Mouse (Mus musculus): ENCODE results near the gene Dpep3. TPM values are rescaled to one million over a fixed set of nuclear protein-coding genes. Genes with fewer than 3 reads are reported as not detected.
"Not testable (repeated sequence)": the region's sequence is repeated elsewhere in the genome, so short reads cannot be mapped to it uniquely, and the experiment has no call there.

The Dpep3 gene
- polyA plus RNA-seq (2015; fragmentation: Nextera tagmentation; extraction: Ambion mirVana): not detected in 2 replicates

DNA sequence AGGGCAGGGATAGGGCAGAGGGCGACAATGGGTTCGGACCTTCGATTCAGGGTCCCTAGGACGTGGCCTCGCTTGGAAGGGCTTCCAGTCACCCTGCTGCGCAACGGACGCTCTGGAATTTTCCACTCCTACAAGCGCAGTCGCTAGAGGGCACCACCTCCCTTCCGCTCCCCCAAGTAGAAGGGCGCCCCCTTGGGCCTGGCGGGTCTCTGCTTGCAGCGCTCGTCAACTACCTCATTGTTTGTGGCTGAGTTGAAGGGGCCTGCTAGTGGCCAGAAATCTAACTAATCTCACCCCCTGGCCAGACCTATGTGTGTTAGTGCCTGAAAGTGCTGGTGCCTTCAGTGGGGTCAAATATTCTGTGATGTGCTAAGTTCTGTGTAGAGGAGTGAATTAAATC lies at the start of gene Dpep3:
TSS of gene Dpep3 (minus strand) at position 105 of the 400 bp plus-strand sequence.
- 88% methylated on average over 15 of the region's 15 CpGs for WGBS (ENCODE audit: insufficient replicate concordance)

DNA sequence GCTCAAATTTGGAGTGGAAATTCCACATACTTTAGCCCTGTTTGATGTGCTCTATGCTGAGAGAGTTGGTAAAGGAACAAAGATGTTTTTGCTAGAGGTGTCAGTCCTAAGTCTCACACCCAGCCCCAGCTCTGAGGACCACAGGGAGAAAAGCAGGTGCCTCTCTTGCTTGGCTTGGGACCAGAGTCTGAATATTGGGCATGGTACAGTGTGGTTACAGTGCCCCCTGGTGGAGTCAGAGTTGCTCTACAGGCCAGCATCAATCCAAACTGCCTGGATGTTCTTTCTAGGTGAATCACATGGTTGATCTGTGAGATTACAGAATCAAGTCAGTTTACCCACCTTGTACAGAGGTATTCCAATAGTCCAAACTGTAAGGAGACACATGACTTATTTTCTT lies 43.3 kb upstream of the Dpep3 start:
- no peak overlapping the region for H3K4me2 ChIP-seq
- H3K27me3 ChIP-seq: no peaks in the 10 kb centered on the region
- H3K4me3 ChIP-seq (replicated peaks): no peak overlapping the region
- H3K9ac ChIP-seq: no peak overlapping the region
- no peak overlapping the region for H3K27ac ChIP-seq (replicated peaks)
- no peak; the same call in 1 of the 2 replicates for ATAC-seq (ENCODE audit: insufficient read depth)
- H3K36me3 ChIP-seq (replicated peaks): peaks cover 20% of the 10 kb centered on the region
- no peaks in the 10 kb centered on the region for H3K9me3 ChIP-seq (replicated peaks)
- peaks cover 11% of the 10 kb centered on the region for H3K4me1 ChIP-seq (replicated peaks)

More for the DNA sequence above, at the start of gene Dpep3:
- Histone ChIP-seq H3K4me3 (replicated peaks) (no peak within 1 kb of the TSS), H3K27me3 (no peaks in the 10 kb centered on the region), H3K4me2 (no peak within 1 kb of the TSS), H3K4me1 (replicated peaks) (peaks cover 9% of the 10 kb centered on the region; the same call in 1 of the 2 replicates), H3K9ac (no peak within 1 kb of the TSS), H3K36me3 (replicated peaks) (no peaks in the 10 kb centered on the region), H3K27ac (replicated peaks) (no peak within 1 kb of the TSS), H3K9me3 (replicated peaks) (no peaks in the 10 kb centered on the region)
- no peak for ATAC-seq (ENCODE audit: insufficient read depth)

DNA sequence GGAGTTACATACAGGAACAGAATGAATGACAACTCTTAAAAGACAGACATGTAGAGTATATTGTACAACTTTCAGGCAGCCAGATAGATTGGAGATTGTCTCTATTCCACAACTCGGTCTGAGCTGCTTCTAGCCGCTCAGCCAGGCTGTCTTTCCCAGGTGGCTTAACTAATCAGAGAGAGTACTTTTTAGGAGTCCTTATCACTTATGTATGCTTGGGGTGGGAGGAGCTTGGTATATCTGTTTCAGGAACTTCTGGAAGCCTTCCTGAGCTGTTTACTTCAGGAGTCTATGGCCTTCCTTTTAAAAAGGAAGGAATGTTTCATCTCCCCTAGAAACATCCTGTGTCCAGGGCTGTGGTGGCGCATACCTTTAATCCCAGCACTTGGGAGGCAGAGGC lies 38.8 kb upstream of the Dpep3 start:
- no peak overlapping the region for H3K4me3 ChIP-seq (replicated peaks)
- no peaks in the 10 kb centered on the region for H3K27me3 ChIP-seq
- H3K4me1 ChIP-seq (replicated peaks): peaks cover 38% of the 10 kb centered on the region
- 0 out of 2 replicates have a peak, but pooled peaks have one; percentile 19 for ATAC-seq (ENCODE audit: insufficient read depth)
- H3K36me3 ChIP-seq (replicated peaks): peaks cover 18% of the 10 kb centered on the region
- 47% methylated on average over 3 of the region's 3 CpGs for WGBS (ENCODE audit: insufficient replicate concordance)
- no peaks in the 10 kb centered on the region for H3K9me3 ChIP-seq (replicated peaks)
- H3K4me2 ChIP-seq: 0 out of 2 replicates have a peak overlapping the region, but pooled peaks have one; percentile 4
- peak overlapping the region; percentile 31; the same call in 1 of the 2 replicates for H3K27ac ChIP-seq (replicated peaks)
- no peak overlapping the region for H3K9ac ChIP-seq

DNA sequence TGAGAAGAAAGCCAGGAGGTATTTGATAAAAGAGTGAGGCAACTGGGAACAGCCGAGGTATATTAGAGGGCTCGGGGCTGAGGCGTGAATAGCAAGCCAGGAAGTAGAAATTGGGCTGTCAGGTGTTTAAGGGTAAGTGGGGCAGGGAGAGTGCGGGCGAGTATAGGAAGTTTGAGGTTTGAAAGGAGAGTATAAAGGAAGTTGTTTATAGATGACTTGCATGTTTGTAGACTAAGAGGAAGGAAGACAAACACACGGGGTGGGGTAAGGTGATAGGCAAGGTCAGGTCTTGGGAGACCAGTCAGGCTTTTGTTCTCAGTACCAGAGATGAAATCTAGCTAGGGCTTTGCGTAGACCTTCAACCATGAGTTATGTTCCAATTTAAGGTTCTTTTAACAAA lies 37.9 kb upstream of the Dpep3 start:
- 54% methylated on average over 7 of the region's 7 CpGs for WGBS (ENCODE audit: insufficient replicate concordance)
- Histone ChIP-seq H3K4me3 (replicated peaks) (no peak overlapping the region), H3K9ac (no peak overlapping the region), H3K9me3 (replicated peaks) (no peaks in the 10 kb centered on the region), H3K4me1 (replicated peaks) (peaks cover 45% of the 10 kb centered on the region), H3K27ac (replicated peaks) (no peak overlapping the region), H3K36me3 (replicated peaks) (peaks cover 18% of the 10 kb centered on the region), H3K27me3 (no peaks in the 10 kb centered on the region), H3K4me2 (no peak overlapping the region)
- no peak for ATAC-seq (ENCODE audit: insufficient read depth)

DNA sequence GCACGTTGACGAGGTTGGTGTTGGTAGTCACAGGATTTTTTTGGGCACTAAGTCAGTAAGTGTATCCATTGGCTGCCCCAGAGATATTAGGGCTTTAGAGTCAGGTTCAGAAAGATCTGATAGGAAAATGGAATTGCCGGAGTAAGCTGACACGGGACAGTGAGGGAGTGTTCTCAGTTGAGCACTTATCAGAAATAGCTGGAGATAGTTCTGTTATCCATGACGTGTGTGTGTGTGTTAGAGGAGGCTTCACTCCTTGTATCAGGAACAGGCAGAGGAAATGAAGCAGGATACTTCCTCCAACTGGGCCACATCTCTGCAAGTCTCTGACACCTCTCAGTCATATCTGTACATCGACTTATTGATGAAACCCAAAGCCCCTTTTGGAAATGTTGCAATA lies 37.1 kb upstream of the Dpep3 start:
- ATAC-seq (ENCODE audit: insufficient read depth): no peak
- H3K9ac ChIP-seq: no peak overlapping the region
- H3K27me3 ChIP-seq: no peaks in the 10 kb centered on the region
- H3K27ac ChIP-seq (replicated peaks): no peak overlapping the region; the same call in 1 of the 2 replicates
- H3K4me3 ChIP-seq (replicated peaks): no peak overlapping the region
- peaks cover 18% of the 10 kb centered on the region for H3K36me3 ChIP-seq (replicated peaks)
- WGBS (ENCODE audit: insufficient replicate concordance): 53% methylated on average over 6 of the region's 6 CpGs
- H3K9me3 ChIP-seq (replicated peaks): no peaks in the 10 kb centered on the region
- no peak overlapping the region for H3K4me2 ChIP-seq
- H3K4me1 ChIP-seq (replicated peaks): peaks cover 53% of the 10 kb centered on the region

DNA sequence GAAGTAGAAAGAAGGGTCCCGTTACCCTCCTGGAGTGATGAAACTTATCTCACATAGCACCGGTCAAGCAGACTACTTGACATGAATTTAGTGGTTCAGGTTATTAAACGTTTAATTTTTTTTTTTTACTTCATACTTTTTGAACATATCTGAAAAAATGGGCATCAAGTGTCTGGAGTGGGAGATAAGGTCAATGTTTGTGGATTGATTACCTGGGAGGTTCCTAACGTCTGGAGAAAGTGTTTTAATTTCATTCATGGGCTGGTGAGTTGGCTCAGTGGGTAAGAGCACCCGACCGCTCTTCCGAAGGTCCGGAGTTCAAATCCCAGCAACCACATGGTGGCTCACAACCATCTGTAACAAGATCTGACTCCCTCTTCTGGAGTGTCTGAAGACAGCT lies 33.0 kb upstream of the Dpep3 start:
- peak overlapping the region; percentile 85; the same call in 1 of the 2 replicates for H3K9ac ChIP-seq
- H3K4me3 ChIP-seq (replicated peaks): peak overlapping the region; percentile 76
- H3K4me1 ChIP-seq (replicated peaks): peaks cover 66% of the 10 kb centered on the region
- H3K27ac ChIP-seq (replicated peaks): peak overlapping the region; percentile 86
- not testable (repeated sequence) for H3K36me3 ChIP-seq (replicated peaks); H3K27me3 ChIP-seq; H3K9me3 ChIP-seq (replicated peaks); ATAC-seq (ENCODE audit: insufficient read depth)
- H3K4me2 ChIP-seq: peak overlapping the region; percentile 98
- 37% methylated on average over 8 of the region's 8 CpGs for WGBS (ENCODE audit: insufficient replicate concordance)

DNA sequence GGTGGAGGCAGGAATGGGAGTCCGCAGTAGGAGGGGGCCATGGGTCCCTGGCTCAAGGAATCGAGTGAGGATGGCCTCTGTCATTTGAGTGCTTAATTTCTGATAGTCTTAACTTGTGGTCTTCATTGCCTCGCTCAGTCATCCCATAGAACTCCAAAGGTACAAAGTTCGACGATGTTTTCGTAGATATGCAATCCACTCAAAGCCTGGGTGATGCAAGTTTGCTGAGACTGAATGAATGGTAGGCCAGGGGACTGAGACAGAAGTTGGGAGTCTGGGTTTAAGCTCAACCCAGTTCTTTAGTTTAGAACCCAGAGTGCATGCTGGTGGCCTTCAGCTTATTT lies 32.4 kb upstream of the Dpep3 start, which contains the start of gene Ddx28:
TSS of gene Ddx28 (minus strand) at position 240 of the 344 bp plus-strand sequence.
- Histone ChIP-seq H3K9ac (peak within 1 kb of the TSS; percentile 85), H3K27me3 (no peaks in the 10 kb centered on the region), H3K4me1 (replicated peaks) (peaks cover 65% of the 10 kb centered on the region), H3K9me3 (replicated peaks) (no peaks in the 10 kb centered on the region), H3K36me3 (replicated peaks) (0 out of 2 replicates have a peak, but pooled peaks cover 9% of the 10 kb centered on the region), H3K4me2 (peak within 1 kb of the TSS; percentile 98), H3K4me3 (replicated peaks) (peak within 1 kb of the TSS; percentile 76), H3K27ac (replicated peaks) (peak within 1 kb of the TSS; percentile 86)
- ATAC-seq (ENCODE audit: insufficient read depth): peak; percentile 47
- 0% methylated on average over 6 of the region's 6 CpGs for WGBS (ENCODE audit: insufficient replicate concordance)

DNA sequence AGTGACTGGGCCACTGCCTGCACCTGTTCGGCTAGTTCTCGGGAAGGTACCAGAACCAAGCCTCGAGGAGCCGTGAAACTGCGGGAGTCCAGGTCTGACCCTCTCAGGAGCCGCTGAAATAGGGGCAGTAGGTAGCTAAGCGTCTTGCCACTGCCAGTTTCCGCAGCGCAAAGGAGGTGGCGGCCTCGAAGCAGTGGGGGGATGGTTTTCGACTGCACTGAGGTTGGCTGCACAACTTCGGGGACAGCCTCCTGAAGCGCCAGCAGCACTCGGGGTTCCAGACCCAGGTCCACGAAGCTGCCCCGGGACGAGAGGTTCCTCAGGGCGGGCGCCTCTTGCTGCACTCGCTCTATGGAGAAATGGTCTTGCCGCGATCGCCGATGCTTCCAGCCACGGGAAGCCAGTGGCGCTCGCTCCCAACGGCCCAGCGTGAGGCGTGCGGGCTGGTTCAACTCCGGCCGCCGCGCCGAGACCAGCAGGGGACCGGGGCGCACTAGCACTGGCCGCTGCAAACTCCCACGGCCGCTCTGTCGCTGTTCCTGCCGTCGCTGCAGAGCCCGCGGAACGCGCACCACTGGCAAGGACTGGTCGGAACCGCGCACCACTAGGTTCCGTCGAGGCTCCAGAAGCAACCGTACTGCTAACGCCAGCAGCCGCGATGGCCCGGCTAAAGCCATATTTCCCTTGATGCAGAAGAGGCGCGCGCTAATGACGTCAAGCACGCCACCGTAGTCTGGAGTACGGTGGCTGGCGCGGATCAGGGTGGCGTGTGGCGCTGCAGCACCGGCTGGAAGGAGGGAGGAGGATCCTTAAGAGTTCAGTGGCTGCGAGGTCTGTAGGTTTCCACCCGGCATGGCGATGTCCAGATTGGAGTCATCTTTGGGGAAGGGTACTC lies 31.8 kb upstream of the Dpep3 start:
- peak overlapping the region; percentile 98 for H3K4me2 ChIP-seq
- ATAC-seq (ENCODE audit: insufficient read depth): peak; percentile 90
- H3K9me3 ChIP-seq (replicated peaks): no peaks in the 10 kb centered on the region
- H3K27ac ChIP-seq (replicated peaks): peak overlapping the region; percentile 86
- H3K9ac ChIP-seq: peak overlapping the region; percentile 85
- under 1% methylated on average over 74 of the region's 74 CpGs for WGBS (ENCODE audit: insufficient replicate concordance)
- peak overlapping the region; percentile 76 for H3K4me3 ChIP-seq (replicated peaks)
- H3K4me1 ChIP-seq (replicated peaks): peaks cover 58% of the 10 kb centered on the region
- H3K27me3 ChIP-seq: no peaks in the 10 kb centered on the region
- 0 out of 2 replicates have a peak, but pooled peaks cover 4% of the 10 kb centered on the region for H3K36me3 ChIP-seq (replicated peaks)

DNA sequence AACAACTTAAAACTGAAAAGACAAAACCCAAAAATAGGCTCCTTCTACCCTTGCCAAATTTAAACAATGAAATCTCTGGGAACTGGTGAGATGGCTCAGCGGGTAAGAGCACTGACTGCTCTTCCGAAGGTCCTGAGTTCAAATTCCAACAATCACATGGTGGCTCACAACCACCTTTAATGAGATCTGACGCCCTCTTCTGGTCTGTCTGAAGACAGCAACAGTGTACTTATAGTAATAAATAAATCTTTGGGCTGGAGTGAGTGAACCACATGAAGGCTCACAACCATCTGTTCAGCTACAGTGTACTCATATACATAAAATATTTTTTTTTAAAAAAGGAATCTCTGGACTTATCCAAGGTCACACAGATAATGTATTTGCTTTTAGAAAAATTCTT lies 28.7 kb upstream of the Dpep3 start:
- H3K4me2 ChIP-seq; H3K36me3 ChIP-seq (replicated peaks); H3K9ac ChIP-seq; H3K27ac ChIP-seq (replicated peaks); ATAC-seq (ENCODE audit: insufficient read depth); H3K9me3 ChIP-seq (replicated peaks); H3K4me3 ChIP-seq (replicated peaks); H3K27me3 ChIP-seq: not testable (repeated sequence)
- peaks cover 45% of the 10 kb centered on the region for H3K4me1 ChIP-seq (replicated peaks)
- WGBS (ENCODE audit: insufficient replicate concordance): 53% methylated on average over 3 of the region's 3 CpGs

DNA sequence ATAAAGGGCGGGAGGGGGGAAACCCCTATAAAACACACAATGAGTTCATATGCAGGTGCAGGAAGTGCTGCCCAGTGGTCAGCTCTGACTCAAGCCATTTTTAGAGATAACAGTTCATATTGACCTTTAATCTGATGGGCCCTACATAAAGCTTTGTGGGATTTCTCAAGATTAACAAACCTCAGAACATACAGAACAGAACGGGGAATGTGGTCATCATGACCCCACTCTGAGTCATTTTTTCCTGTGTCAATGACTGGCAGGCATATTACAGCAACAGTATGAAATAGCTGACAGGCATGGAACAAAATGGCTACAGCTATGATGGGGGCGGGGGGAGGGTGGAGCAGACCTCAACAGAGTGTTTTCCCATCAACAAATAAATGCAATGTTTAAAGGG lies 27.9 kb upstream of the Dpep3 start:
- no peak overlapping the region for H3K27ac ChIP-seq (replicated peaks)
- H3K4me2 ChIP-seq: no peak overlapping the region
- no peaks in the 10 kb centered on the region for H3K27me3 ChIP-seq
- no peak for ATAC-seq (ENCODE audit: insufficient read depth)
- H3K4me1 ChIP-seq (replicated peaks): peaks cover 40% of the 10 kb centered on the region
- WGBS (ENCODE audit: insufficient replicate concordance): 56% methylated on average over 3 of the region's 3 CpGs
- no peaks in the 10 kb centered on the region for H3K36me3 ChIP-seq (replicated peaks)
- no peak overlapping the region for H3K9ac ChIP-seq
- no peak overlapping the region for H3K4me3 ChIP-seq (replicated peaks)
- H3K9me3 ChIP-seq (replicated peaks): no peaks in the 10 kb centered on the region

DNA sequence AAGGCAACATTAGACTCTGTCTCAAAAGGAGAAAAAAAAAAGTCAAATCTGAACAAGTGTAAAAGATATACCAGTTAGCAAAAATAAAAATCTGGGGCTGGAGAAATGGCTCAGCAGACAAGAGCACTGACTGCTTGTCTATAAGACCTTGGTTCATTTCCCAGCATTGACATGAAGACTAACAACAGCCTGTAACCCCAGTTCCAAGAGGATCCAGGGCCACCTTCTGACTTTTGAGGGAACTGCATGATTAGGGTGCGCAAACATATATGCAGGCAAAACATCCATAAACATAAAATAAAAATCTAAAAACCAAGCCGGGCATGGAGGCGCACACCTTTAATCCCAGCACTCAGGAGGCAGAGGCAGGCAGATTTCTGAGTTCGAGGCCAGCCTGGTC lies 27.2 kb upstream of the Dpep3 start:
- no peak overlapping the region for H3K4me2 ChIP-seq
- ATAC-seq (ENCODE audit: insufficient read depth): no peak
- H3K27ac ChIP-seq (replicated peaks): no peak overlapping the region
- no peaks in the 10 kb centered on the region for H3K36me3 ChIP-seq (replicated peaks)
- no peak overlapping the region for H3K4me3 ChIP-seq (replicated peaks)
- H3K4me1 ChIP-seq (replicated peaks): peaks cover 33% of the 10 kb centered on the region
- H3K9me3 ChIP-seq (replicated peaks): no peaks in the 10 kb centered on the region
- no peak overlapping the region for H3K9ac ChIP-seq
- 78% methylated on average over 4 of the region's 4 CpGs for WGBS (ENCODE audit: insufficient replicate concordance)
- H3K27me3 ChIP-seq: no peaks in the 10 kb centered on the region

Measured in liver, embryonic 15.5 days (tissue).